Mouse (Mus musculus) MEL (cell line): ENCODE measurements around the gene Gm20388.

Source experiments
- CTCF ChIP-seq, 3 experiments: IDR thresholded peaks in 2 of 3; conservative IDR thresholded peaks in 1 of 3; 2 replicates each; pipeline ENCODE4 v1.5.1; 2011 to 2012; ENCODE audit warnings: low read length in 3 of 3, low read depth in 2 of 3, mild to moderate bottlenecking in 2 of 3, improper control_type of control experiment in 1 of 3, inconsistent platforms in 1 of 3, mixed read lengths in 1 of 3, moderate library complexity in 1 of 3; ENCODE audit not compliant: control insufficient read depth in 1 of 3, insufficient read depth in 1 of 3, poor library complexity in 1 of 3, severe bottlenecking in 1 of 3
- HCFC1 ChIP-seq: IDR thresholded peaks from 2 replicates; pipeline ENCODE4 v1.6.1; 2012; ENCODE audit warnings: low read depth, mild to moderate bottlenecking, inconsistent platforms, low read length, improper control_type of control experiment, moderate library complexity
- MAX ChIP-seq: IDR thresholded peaks from 2 replicates; pipeline ENCODE4 v1.6.1; 2011; ENCODE audit warnings: low read length, improper control_type of control experiment
- MAZ ChIP-seq: IDR thresholded peaks from 2 replicates; pipeline ENCODE4 v1.6.1; 2012; ENCODE audit warnings: low read depth, mild to moderate bottlenecking, inconsistent platforms, low read length, improper control_type of control experiment
- POLR2A ChIP-seq, 2 experiments: IDR thresholded peaks; 2 replicates each; pipeline ENCODE4 v1.6.1; 2011 to 2012; ENCODE audit warnings: low read length in 2 of 2, mild to moderate bottlenecking in 2 of 2, control low read depth in 1 of 2, improper control_type of control experiment in 1 of 2, low read depth in 1 of 2, moderate library complexity in 1 of 2; ENCODE audit not compliant: control insufficient read depth in 1 of 2, insufficient read depth in 1 of 2, poor library complexity in 1 of 2
- TAL1 ChIP-seq: IDR thresholded peaks from 2 replicates; pipeline ENCODE4 v1.6.1; 2012; ENCODE audit warnings: mild to moderate bottlenecking, inconsistent platforms, low read length, moderate library complexity, mixed read lengths
- ZC3H11A ChIP-seq: IDR thresholded peaks from 2 replicates; pipeline ENCODE4 v1.6.1; 2012; ENCODE audit warnings: low read depth, mild to moderate bottlenecking, inconsistent platforms, low read length, improper control_type of control experiment

- TF ChIP-seq HCFC1 (no peak), POLR2A (IDR thresholded peaks at IDR 0.05; ENCODE audit: control insufficient read depth in 1 of 2, insufficient read depth in 1 of 2, low read depth in 1 of 2, low read length in 2 of 2, poor library complexity in 1 of 2) (no peak), ZC3H11A (no peak), MAX (no peak), MAZ (no peak), TAL1 (no peak), CTCF (IDR thresholded peaks at IDR 0.05 in 2 of 3, conservative IDR thresholded peaks at IDR 0.05 in 1 of 3; ENCODE audit: control insufficient read depth in 1 of 3, insufficient read depth in 1 of 3, low read depth in 2 of 3, low read length in 3 of 3, poor library complexity in 1 of 3, severe bottlenecking in 1 of 3) (peak; percentile 45 to 64 (median 62))
Observed at GRCm38 (mm10) chr8:121228892-121229291, 1318.3 kb downstream of the Gm20388 start.
